Comparison of ENCODE assay signal across 9 mouse cellular contexts in the genomic region with DNA sequence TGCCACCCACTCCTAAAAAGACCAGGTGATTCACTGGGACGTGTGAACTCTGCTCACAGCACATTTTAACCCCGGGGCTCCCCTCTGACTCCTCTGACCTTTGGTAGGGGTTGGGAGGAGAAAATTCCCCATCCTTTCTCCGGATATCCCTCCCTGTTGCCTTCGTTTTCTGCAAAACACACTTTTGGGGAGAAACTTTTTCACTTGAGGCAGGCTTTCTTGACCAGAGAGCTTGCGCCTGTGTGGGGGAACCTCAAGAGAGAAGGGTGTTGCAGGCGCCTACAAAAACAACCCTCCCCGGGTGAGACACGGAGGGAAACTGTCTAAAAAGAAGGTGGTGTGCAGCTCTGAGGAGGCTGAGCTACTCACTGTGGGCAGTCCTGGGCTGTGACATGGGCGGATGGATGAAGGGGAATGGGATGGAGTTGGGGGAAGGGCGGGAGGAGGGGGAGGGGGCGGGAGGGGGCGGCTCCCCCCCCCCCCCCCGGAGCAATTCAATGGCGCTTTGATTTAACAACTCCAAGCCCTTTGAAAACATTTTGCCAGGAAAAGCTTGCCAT.
DNase-seq lines count a peak whose midpoint lies in the region; ATAC-seq and TF ChIP-seq lines count a peak whose summit lies in the region.
"Had no signal": no experiment of that assay in that cellular context is flagged by ENCODE, and none has a peak within 500 bp of the region (broad histone marks: within the 10 kb centered on the region; RNA-seq: fewer than 3 reads in every experiment).

No protein-coding gene starts in this region.

- no peaks in the 10 kb centered on the region for H3K36me3 ChIP-seq in liver, embryonic 14.5 days (replicated peaks; ENCODE audit: control insufficient read depth, insufficient read depth, low read depth)

- H3K4me3 ChIP-seq in liver, embryonic 14.5 days (ENCODE audit: insufficient read depth in 1 of 2, low read depth in 2 of 2, low read length in 2 of 2) = no peak overlapping the region

- H3K9ac ChIP-seq in liver, embryonic 14.5 days (replicated peaks) = no peak overlapping the region

- TF ChIP-seq EP300 in liver, embryonic 14.5 days (IDR thresholded peaks at IDR 0.05; ENCODE audit: low read depth) = no peak

- no peak for ATAC-seq in liver, embryonic 14.5 days (ENCODE audit: insufficient read depth)

- TF ChIP-seq CTCF in liver, embryonic 14.5 days (IDR thresholded peaks at IDR 0.05; ENCODE audit: low read depth) = no peak

- H3K4me1 ChIP-seq in liver, embryonic 14.5 days (replicated peaks; ENCODE audit: control insufficient read depth in 2 of 2, insufficient read depth in 2 of 2, low read length in 1 of 2) = no peaks in the 10 kb centered on the region

- no peak overlapping the region for H3K27ac ChIP-seq in liver, embryonic 14.5 days

- no peaks in the 10 kb centered on the region for H3K9me3 ChIP-seq in liver, embryonic 14.5 days (ENCODE audit: control insufficient read depth, low read length)

- peak overlapping the region; percentile 54; the same call in 1 of the 2 replicates for H3K4me2 ChIP-seq in liver, embryonic 14.5 days (ENCODE audit: low read depth)

- H3K27me3 ChIP-seq in liver, embryonic 14.5 days (ENCODE audit: control insufficient read depth, insufficient read depth, low read length) = peaks cover 24% of the 10 kb centered on the region

- DNase-seq in heart, adult 11 months = peak; percentile 78
- DNase-seq in heart, adult 18-20 months = no peak
- DNase-seq in retina, embryonic 14.5 days (ENCODE audit: low spot score) = peak; percentile 24
- DNase-seq in retina, postnatal 1 day = no peak
- DNase-seq in liver, embryonic 14.5 days (ENCODE audit: low read depth in 3 of 3, low spot score in 3 of 3) = no peak
- DNase-seq in frontal cortex, postnatal 10 days (ENCODE audit: low spot score in 2 of 2) = no peak
- no peak for DNase-seq in ovary, adult 18-20 months (ENCODE audit: low spot score)
- no peak for DNase-seq in cerebellum, postnatal 25 days
- DNase-seq: kidney, adult 11 months had no signal

- WGBS in liver, embryonic 14.5 days (ENCODE audit: insufficient replicate concordance) = 13% methylated on average over 9 of the region's 14 CpGs

Comparison
In these comparisons a context has a peak if more than half of its experiments do, and no peak if none do; other contexts are left out.
1. DNase-seq: peak in heart, adult 11 months (single experiment) and retina, embryonic 14.5 days (single experiment); none in heart, adult 18-20 months (0 of 2), retina, postnatal 1 day (single experiment), liver, embryonic 14.5 days (0 of 3), frontal cortex, postnatal 10 days (0 of 2), ovary, adult 18-20 months (single experiment) and cerebellum, postnatal 25 days (0 of 2).